8 mouse cellular contexts compared by ENCODE assay signal in genomic region chr7:19920506-19921261, GRCm38 (mm10). TPM values are rescaled to one million over a fixed set of nuclear protein-coding genes. Genes with fewer than 3 reads are reported as not detected.
DNase-seq lines count a peak whose midpoint lies in the region; ATAC-seq and TF ChIP-seq lines count a peak whose summit lies in the region.

Pvr (minus strand) TSS chr7:19921160.

- H3K4me1 ChIP-seq in bone marrow macrophage, adult 2 months (ENCODE audit: control insufficient read depth, insufficient read depth, low read length), result peaks cover 22% of the 10 kb centered on the region
- peaks cover 17% of the 10 kb centered on the region for H3K4me1 ChIP-seq in forebrain, embryonic 10.5 days
- H3K4me1 ChIP-seq in heart, embryonic 13.5 days, result peaks cover 27% of the 10 kb centered on the region
- H3K4me1 ChIP-seq in kidney, postnatal 0 days (replicated peaks; ENCODE audit: insufficient read depth, low read length), result 0 out of 2 replicates have a peak, but pooled peaks cover 12% of the 10 kb centered on the region
- H3K4me1 ChIP-seq in liver, embryonic 11.5 days (replicated peaks; ENCODE audit: control insufficient read depth, insufficient read depth, low read length), result peaks cover 5% of the 10 kb centered on the region; the same call in 1 of the 2 replicates
- 0 out of 2 replicates have a peak, but pooled peaks cover 2% of the 10 kb centered on the region for H3K4me1 ChIP-seq in stomach, embryonic 14.5 days (ENCODE audit: control insufficient read depth, insufficient read depth, low read length)

- peak within 1 kb of the TSS; percentile 74 for H3K4me2 ChIP-seq in heart, embryonic 13.5 days
- peak within 1 kb of the TSS; percentile 91 for H3K4me2 ChIP-seq in kidney, postnatal 0 days (ENCODE audit: low read length)
- peak within 1 kb of the TSS; percentile 88 for H3K4me2 ChIP-seq in liver, embryonic 11.5 days
- H3K4me2 ChIP-seq in myocyte (ENCODE audit: low read depth), result peak within 1 kb of the TSS; percentile 81
- H3K4me2 ChIP-seq in stomach, embryonic 14.5 days (replicated peaks; ENCODE audit: low read depth, low read length), result peak within 1 kb of the TSS; percentile 46

- H3K79me2 ChIP-seq in C2C12 (ENCODE audit: control insufficient read depth, insufficient read depth) (peaks cover 50% of the 10 kb centered on the region), myocyte (ENCODE audit: control insufficient read depth, insufficient read depth) (peaks cover 29% of the 10 kb centered on the region)

- H3K36me3 ChIP-seq in C2C12 (ENCODE audit: control insufficient read depth, insufficient read depth) (peaks cover 33% of the 10 kb centered on the region), myocyte (ENCODE audit: control insufficient read depth, insufficient read depth) (peaks cover 29% of the 10 kb centered on the region)
- peaks cover 17% of the 10 kb centered on the region for H3K36me3 ChIP-seq in forebrain, embryonic 10.5 days (replicated peaks)
- H3K36me3 ChIP-seq in heart, embryonic 13.5 days, result peaks cover 31% of the 10 kb centered on the region
- peaks cover 11% of the 10 kb centered on the region; the same call in 1 of the 2 replicates for H3K36me3 ChIP-seq in kidney, postnatal 0 days (ENCODE audit: insufficient read depth, low read length)
- peaks cover 12% of the 10 kb centered on the region for H3K36me3 ChIP-seq in liver, embryonic 11.5 days (ENCODE audit: control insufficient read depth, insufficient read depth, low read length)
- H3K36me3 ChIP-seq in stomach, embryonic 14.5 days (ENCODE audit: control insufficient read depth, insufficient read depth, low read length), result peaks cover 14% of the 10 kb centered on the region

- H3ac ChIP-seq in C2C12 (ENCODE audit: control insufficient read depth, insufficient read length, low read depth) (peak within 1 kb of the TSS; percentile 63), myocyte (ENCODE audit: control insufficient read depth, insufficient read length) (no peak within 1 kb of the TSS)

- TF ChIP-seq POLR2A in bone marrow macrophage, adult 2 months (IDR thresholded peaks at IDR 0.05; ENCODE audit: borderline replicate concordance, low read depth, low read length), result no peak
- TF ChIP-seq POLR2A in myocyte (IDR thresholded peaks at IDR 0.05; ENCODE audit: insufficient read length, low read depth), result peak; percentile 75

- DNase-seq in forebrain, embryonic 10.5 days (ENCODE audit: extremely low spot score, low spot score), result peak; percentile 71
- peak; percentile 87 for DNase-seq in kidney, postnatal 0 days (ENCODE audit: low spot score)
- peak; percentile 71 for DNase-seq in liver, embryonic 11.5 days (ENCODE audit: low spot score)

- peak; percentile 75 for ATAC-seq in heart, embryonic 13.5 days (ENCODE audit: extremely low read depth, insufficient number of reproducible peaks, low FRiP score, low TSS enrichment)
- ATAC-seq in kidney, postnatal 0 days (replicated peaks; ENCODE audit: low FRiP score, low read depth), result peak; percentile 89
- ATAC-seq in liver, embryonic 11.5 days (replicated peaks; ENCODE audit: low FRiP score), result peak; percentile 81
- ATAC-seq in stomach, embryonic 14.5 days (ENCODE audit: insufficient number of reproducible peaks, insufficient read depth, low FRiP score, low read depth), result peak; percentile 89

- WGBS in forebrain, embryonic 10.5 days, result under 1% methylated on average over 60 of the region's 60 CpGs
- WGBS in heart, embryonic 13.5 days, result under 1% methylated on average over 60 of the region's 60 CpGs
- under 1% methylated on average over 60 of the region's 60 CpGs for WGBS in kidney, postnatal 0 days
- 1% methylated on average over 60 of the region's 60 CpGs for WGBS in liver, embryonic 11.5 days
- 1% methylated on average over 60 of the region's 60 CpGs for WGBS in stomach, embryonic 14.5 days

- peaks cover 28% of the 10 kb centered on the region for H3K79me3 ChIP-seq in C2C12 (ENCODE audit: low read depth)

- H3K27ac ChIP-seq in bone marrow macrophage, adult 2 months (ENCODE audit: insufficient read depth, low read depth, low read length), result peak within 1 kb of the TSS; percentile 50
- H3K27ac ChIP-seq in forebrain, embryonic 10.5 days, result peak within 1 kb of the TSS; percentile 91
- peak within 1 kb of the TSS; percentile 91 for H3K27ac ChIP-seq in heart, embryonic 13.5 days (replicated peaks)
- peak within 1 kb of the TSS; percentile 90 for H3K27ac ChIP-seq in kidney, postnatal 0 days
- H3K27ac ChIP-seq in liver, embryonic 11.5 days (ENCODE audit: low read depth, low read length), result no peak within 1 kb of the TSS
- H3K27ac ChIP-seq in stomach, embryonic 14.5 days (ENCODE audit: low read length), result peak within 1 kb of the TSS; percentile 82

- peak within 1 kb of the TSS; percentile 46 for H3K4me3 ChIP-seq in C2C12 (ENCODE audit: insufficient read depth, poor library complexity, severe bottlenecking)
- peak within 1 kb of the TSS; percentile 70 for H3K4me3 ChIP-seq in bone marrow macrophage, adult 2 months (ENCODE audit: insufficient read depth, low read length)
- peak within 1 kb of the TSS; percentile 83 for H3K4me3 ChIP-seq in forebrain, embryonic 10.5 days
- H3K4me3 ChIP-seq in heart, embryonic 13.5 days, result peak within 1 kb of the TSS; percentile 70
- H3K4me3 ChIP-seq in kidney, postnatal 0 days (replicated peaks; ENCODE audit: low read depth, low read length), result peak within 1 kb of the TSS; percentile 89
- H3K4me3 ChIP-seq in liver, embryonic 11.5 days (ENCODE audit: low read depth, low read length), result peak within 1 kb of the TSS; percentile 75
- peak within 1 kb of the TSS; percentile 86 for H3K4me3 ChIP-seq in myocyte
- peak within 1 kb of the TSS; percentile 71 for H3K4me3 ChIP-seq in stomach, embryonic 14.5 days (ENCODE audit: low read depth, low read length)

- no peak for TF ChIP-seq CTCF in C2C12 (IDR thresholded peaks at IDR 0.05; ENCODE audit: control insufficient read depth, insufficient read depth, insufficient read length)
- no peak for TF ChIP-seq CTCF in bone marrow macrophage, adult 2 months (IDR thresholded peaks at IDR 0.05; ENCODE audit: low read depth, low read length)
- peak; percentile 49 for TF ChIP-seq CTCF in kidney, postnatal 0 days (IDR thresholded peaks at IDR 0.05; ENCODE audit: low read depth)

- H3K27me3 ChIP-seq in C2C12 (ENCODE audit: control insufficient read depth, insufficient read depth, insufficient read length), result no peaks in the 10 kb centered on the region
- H3K27me3 ChIP-seq in forebrain, embryonic 10.5 days (ENCODE audit: poor library complexity, severe bottlenecking), result no peaks in the 10 kb centered on the region
- H3K27me3 ChIP-seq in heart, embryonic 13.5 days (replicated peaks), result peaks cover 3% of the 10 kb centered on the region; the same call in 1 of the 2 replicates
- no peaks in the 10 kb centered on the region for H3K27me3 ChIP-seq in kidney, postnatal 0 days (ENCODE audit: insufficient read depth, low read length)
- no peaks in the 10 kb centered on the region for H3K27me3 ChIP-seq in liver, embryonic 11.5 days (replicated peaks; ENCODE audit: control insufficient read depth, insufficient read depth, low read length)
- H3K27me3 ChIP-seq in myocyte (ENCODE audit: control insufficient read depth, insufficient read depth, insufficient read length), result no peaks in the 10 kb centered on the region
- H3K27me3 ChIP-seq in stomach, embryonic 14.5 days (ENCODE audit: control insufficient read depth, insufficient read depth, low read length), result no peaks in the 10 kb centered on the region

- peak within 1 kb of the TSS; percentile 88 for H3K9ac ChIP-seq in heart, embryonic 13.5 days
- H3K9ac ChIP-seq in kidney, postnatal 0 days (ENCODE audit: low read depth, low read length), result peak within 1 kb of the TSS; percentile 82
- peak within 1 kb of the TSS; percentile 67 for H3K9ac ChIP-seq in liver, embryonic 11.5 days (ENCODE audit: low read depth, low read length)
- peak within 1 kb of the TSS; percentile 61 for H3K9ac ChIP-seq in stomach, embryonic 14.5 days (replicated peaks; ENCODE audit: low read depth, low read length)

- H3K9me3 ChIP-seq in forebrain, embryonic 10.5 days, result no peaks in the 10 kb centered on the region
- H3K9me3 ChIP-seq in heart, embryonic 13.5 days, result no peaks in the 10 kb centered on the region
- no peaks in the 10 kb centered on the region for H3K9me3 ChIP-seq in kidney, postnatal 0 days (replicated peaks; ENCODE audit: low read length)
- no peaks in the 10 kb centered on the region for H3K9me3 ChIP-seq in liver, embryonic 11.5 days (ENCODE audit: control insufficient read depth, low read length)
- H3K9me3 ChIP-seq in stomach, embryonic 14.5 days (ENCODE audit: control insufficient read depth, low read depth, low read length), result no peaks in the 10 kb centered on the region

TF ChIP-seq in C2C12, 6 proteins besides CTCF, POLR2A, EP300 and RAD21:
- no peak for TF ChIP-seq MYOG (IDR thresholded peaks at IDR 0.05; ENCODE audit: control insufficient read depth, extremely low read depth, insufficient read length)
- TF ChIP-seq CEBPB (IDR thresholded peaks at IDR 0.05; ENCODE audit: low read depth), result no peak
- TF ChIP-seq FOSL1 (IDR thresholded peaks at IDR 0.05; ENCODE audit: insufficient read depth, low read length, poor library complexity, severe bottlenecking), result peak; percentile 1
TF ChIP-seq in C2C12: peak in this region for 1.

TF ChIP-seq in myocyte, 11 proteins besides CTCF, POLR2A, EP300 and RAD21:
- TF ChIP-seq MYOG (IDR thresholded peaks at IDR 0.05; ENCODE audit: control insufficient read depth in 1 of 3, insufficient read depth in 1 of 3, insufficient read length in 2 of 3, low read depth in 2 of 3) (no peak), POLR2AphosphoS2 (IDR thresholded peaks at IDR 0.05; ENCODE audit: insufficient read length, low read depth) (peak; percentile 84)

RNA-seq across cellular contexts. Expression of gene Pvr, which starts in this region (rescaled TPM):
- polyA plus RNA-seq in C2C12 (2012; fragmentation: generic; extraction: Trizol) (16.5 TPM), myocyte (2012; fragmentation: generic; extraction: Trizol) (39.7 TPM)
- 13.0 and 16.9 TPM in 2 replicates for polyA plus RNA-seq in bone marrow macrophage, adult 2 months (2012; ENCODE audit: insufficient read depth, insufficient read length, missing spikeins)
- polyA plus RNA-seq in forebrain, embryonic 10.5 days (2016; fragmentation: Nextera tagmentation; extraction: Ambion mirVana), result 4.7 and 4.8 TPM in 2 replicates
- 15.7 TPM in 2 replicates for polyA plus RNA-seq in heart, embryonic 13.5 days (2015; fragmentation: Nextera tagmentation; extraction: Ambion mirVana)
- polyA plus RNA-seq in kidney, postnatal 0 days (2015; fragmentation: Nextera tagmentation; extraction: Ambion mirVana), result 7.3 and 7.8 TPM in 2 replicates
- 5.1 and 6.1 TPM in 2 replicates for polyA plus RNA-seq in liver, embryonic 11.5 days (2014; fragmentation: Nextera tagmentation; extraction: Ambion mirVana)
- polyA plus RNA-seq in stomach, embryonic 14.5 days (2014; fragmentation: Nextera tagmentation; extraction: Ambion mirVana), result 10.4 and 11.7 TPM in 2 replicates
